Mouse (Mus musculus) small intestine, adult 2 months (tissue): ENCODE results near the gene Gnai2. TPM values are rescaled to one million over a fixed set of nuclear protein-coding genes. Genes with fewer than 3 reads are reported as not detected.

Source experiments
- H3K27ac ChIP-seq: fragments of 200-500 bp; 2 replicates; pipeline ENCODE4 v1.5.1; 2012; ENCODE audit warnings: low read depth, low read length, control low read depth, inconsistent platforms; ENCODE audit not compliant: insufficient read depth
- H3K27me3 ChIP-seq: fragments of 200-500 bp; 2 replicates; pipeline ENCODE4 v1.6.1; 2012; ENCODE audit warnings: mild to moderate bottlenecking, moderate library complexity, low read length, inconsistent platforms; ENCODE audit not compliant: control insufficient read depth, insufficient read depth
- H3K36me3 ChIP-seq: fragments of 200-500 bp; 2 replicates; pipeline ENCODE4 v1.6.1; 2012; ENCODE audit warnings: mild to moderate bottlenecking, low read length, control low read depth, inconsistent platforms; ENCODE audit not compliant: control insufficient read depth, insufficient read depth
- H3K4me1 ChIP-seq: fragments of 200-500 bp; 2 replicates; pipeline ENCODE4 v1.6.1; 2012; ENCODE audit warnings: low read length, inconsistent platforms, mixed read lengths; ENCODE audit not compliant: control insufficient read depth, insufficient read depth, insufficient read length
- H3K4me3 ChIP-seq: fragments of 200-500 bp; 2 replicates; pipeline ENCODE4 v1.5.1; 2012; ENCODE audit warnings: low read depth, mild to moderate bottlenecking, control low read depth, inconsistent platforms, low read length, moderate library complexity
- CTCF ChIP-seq: fragments of 200-500 bp; IDR thresholded peaks from 2 replicates; pipeline ENCODE4 v1.5.1; 2012; ENCODE audit warnings: low read depth, mild to moderate bottlenecking, control low read depth, inconsistent platforms, low read length, moderate library complexity, mixed read lengths; ENCODE audit not compliant: insufficient replicate concordance, insufficient read length; ENCODE audit errors: extremely low read depth
- POLR2A ChIP-seq: fragments of 200-500 bp; IDR thresholded peaks from 2 replicates; pipeline ENCODE4 v1.6.1; 2012; ENCODE audit warnings: low read depth, mild to moderate bottlenecking, control low read depth, inconsistent platforms, low read length, moderate library complexity
- WGBS: fragments of 180-500 bp; shearing (Covaris S2); methylation state at CpG from one replicate; pipeline ENCODE4 v1.1.7; 2018; 5-methylcytosine and 5-hydroxymethylcytosine counted together
- polyA plus RNA-seq: library from polyadenylated mRNA; depleted of rRNA; stranded (reverse); fragments of >200 nt; gene quantifications from 2 replicates; pipeline ENCODE4 v1.2.3, GENCODE M21; 2012

Gene Gnai2
- polyA plus RNA-seq, 1 experiment, result 501 TPM

DNA sequence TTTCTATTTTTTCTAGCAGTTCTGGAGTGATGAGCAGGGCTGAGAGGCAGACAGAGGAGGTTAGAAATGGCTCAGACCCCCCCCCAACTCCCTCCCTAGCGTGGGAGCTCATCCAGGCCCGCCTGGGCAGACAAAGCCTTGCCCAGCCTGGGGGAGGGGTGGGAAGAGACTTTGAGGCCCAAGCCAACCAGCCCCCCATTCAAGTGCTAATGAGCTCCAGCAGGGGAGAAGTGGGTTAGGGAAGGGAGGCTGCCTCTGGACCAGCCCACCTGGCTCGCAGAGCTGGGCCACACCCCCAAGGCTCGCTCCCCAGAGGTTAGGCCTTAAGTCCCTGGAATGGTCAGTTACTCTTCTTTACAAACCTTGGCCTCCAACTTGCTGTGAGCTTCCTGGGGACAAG, 4.6 kb downstream of the Gnai2 start:
- TF ChIP-seq POLR2A (no peak), CTCF (no peak)
- Histone ChIP-seq H3K4me1 (peaks cover 47% of the 10 kb centered on the region), H3K4me3 (no peak overlapping the region), H3K36me3 (peaks cover 2% of the 10 kb centered on the region; the same call in 1 of the 2 replicates), H3K27me3 (no peaks in the 10 kb centered on the region), H3K27ac (no peak overlapping the region)
- WGBS, result 59% methylated on average over 4 of the region's 4 CpGs

DNA sequence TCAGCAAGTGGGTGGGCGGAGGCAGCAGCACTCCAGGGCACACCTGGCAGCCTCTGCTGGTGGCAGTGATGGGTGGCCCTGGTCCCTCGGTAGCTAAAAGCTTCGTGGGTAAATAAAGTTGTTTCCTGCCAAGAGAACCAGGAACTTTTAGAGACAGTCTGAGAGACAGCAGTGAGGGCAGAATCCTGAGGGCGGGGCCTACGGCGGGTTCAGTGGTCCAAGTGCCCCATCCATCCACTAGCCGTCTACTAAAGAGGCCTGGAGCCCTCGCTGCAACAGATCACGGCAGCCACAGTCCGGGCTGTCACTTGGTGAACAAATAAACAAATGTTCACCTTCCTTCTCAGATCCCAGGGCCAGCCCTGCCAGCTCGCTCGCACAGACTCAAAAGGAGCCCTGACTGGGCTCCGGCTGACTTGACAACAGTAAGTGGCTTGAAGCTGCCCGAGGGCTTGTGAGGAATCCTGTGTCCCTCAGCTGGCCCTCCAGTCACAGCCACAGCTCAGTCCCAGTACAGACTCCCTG, 5.2 kb downstream of the Gnai2 start:
- 23% methylated on average over 14 of the region's 14 CpGs for WGBS
- Histone ChIP-seq H3K27me3 (no peaks in the 10 kb centered on the region), H3K4me3 (peak overlapping the region; percentile 16), H3K27ac (peak overlapping the region; percentile 29; the same call in 1 of the 2 replicates), H3K4me1 (peaks cover 50% of the 10 kb centered on the region), H3K36me3 (peaks cover 4% of the 10 kb centered on the region)
- no peak for TF ChIP-seq POLR2A
- no peak for TF ChIP-seq CTCF

DNA sequence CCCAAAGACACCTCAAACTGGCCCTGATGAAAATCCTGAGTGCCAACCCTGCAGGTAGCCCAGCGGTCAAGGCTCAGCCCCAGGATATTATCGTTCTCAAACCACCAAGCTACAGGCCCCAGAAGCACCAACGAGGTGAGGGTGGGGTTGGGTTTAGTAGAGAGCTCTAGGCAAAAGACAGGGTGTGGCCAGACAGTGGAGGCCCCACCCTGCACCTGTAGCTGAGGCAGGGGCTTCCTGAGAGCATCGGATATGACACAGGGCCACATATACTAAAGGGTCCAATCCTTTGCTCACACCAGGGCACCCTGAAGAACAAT, 5.8 kb downstream of the Gnai2 start:
- 26% methylated on average over 4 of the region's 4 CpGs for WGBS
- Histone ChIP-seq H3K36me3 (peaks cover 4% of the 10 kb centered on the region), H3K4me1 (peaks cover 55% of the 10 kb centered on the region), H3K27me3 (no peaks in the 10 kb centered on the region), H3K4me3 (peak overlapping the region; percentile 24; the same call in 1 of the 2 replicates), H3K27ac (peak overlapping the region; percentile 54)
- no peak for TF ChIP-seq POLR2A
- TF ChIP-seq CTCF, result no peak

DNA sequence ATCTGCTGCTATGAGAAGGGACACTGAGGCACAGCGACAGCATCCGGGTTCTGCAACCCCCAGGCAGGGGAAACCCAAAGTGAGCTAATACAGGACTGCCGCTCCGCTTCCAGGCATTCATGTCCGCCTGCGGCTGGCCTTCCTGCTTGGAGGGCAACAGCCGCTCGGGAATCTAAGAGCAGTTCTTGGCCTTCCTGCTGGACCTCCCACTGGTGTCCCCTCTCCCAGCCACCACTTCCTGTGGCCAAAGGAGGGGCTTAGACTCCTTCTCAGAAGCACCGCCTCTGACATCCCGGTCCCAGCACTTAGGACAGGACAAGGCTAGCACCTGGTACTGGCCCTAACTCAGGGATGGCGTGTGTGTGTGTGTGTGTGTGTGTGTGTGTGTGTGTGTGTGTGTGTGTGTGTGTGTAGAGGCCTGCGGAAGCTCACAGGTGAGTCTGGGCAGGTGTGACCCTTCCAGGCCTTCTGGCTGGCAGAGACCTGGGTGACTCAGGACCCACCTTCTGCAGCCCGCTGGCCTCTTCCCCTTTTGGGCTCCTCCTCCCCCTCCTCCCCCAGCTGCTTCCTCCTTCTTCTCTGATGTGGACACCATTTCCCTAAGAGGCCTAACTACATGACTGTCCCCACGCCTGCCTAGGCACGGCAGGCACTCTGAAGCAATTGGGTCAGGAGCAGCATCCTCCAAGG, 6.3 kb downstream of the Gnai2 start:
- Histone ChIP-seq H3K36me3 (peaks cover 4% of the 10 kb centered on the region), H3K27me3 (no peaks in the 10 kb centered on the region), H3K4me3 (peak overlapping the region; percentile 24), H3K4me1 (peaks cover 59% of the 10 kb centered on the region), H3K27ac (peak overlapping the region; percentile 54)
- no peak for TF ChIP-seq POLR2A
- TF ChIP-seq CTCF, result no peak
- 66% methylated on average over 14 of the region's 15 CpGs for WGBS

DNA sequence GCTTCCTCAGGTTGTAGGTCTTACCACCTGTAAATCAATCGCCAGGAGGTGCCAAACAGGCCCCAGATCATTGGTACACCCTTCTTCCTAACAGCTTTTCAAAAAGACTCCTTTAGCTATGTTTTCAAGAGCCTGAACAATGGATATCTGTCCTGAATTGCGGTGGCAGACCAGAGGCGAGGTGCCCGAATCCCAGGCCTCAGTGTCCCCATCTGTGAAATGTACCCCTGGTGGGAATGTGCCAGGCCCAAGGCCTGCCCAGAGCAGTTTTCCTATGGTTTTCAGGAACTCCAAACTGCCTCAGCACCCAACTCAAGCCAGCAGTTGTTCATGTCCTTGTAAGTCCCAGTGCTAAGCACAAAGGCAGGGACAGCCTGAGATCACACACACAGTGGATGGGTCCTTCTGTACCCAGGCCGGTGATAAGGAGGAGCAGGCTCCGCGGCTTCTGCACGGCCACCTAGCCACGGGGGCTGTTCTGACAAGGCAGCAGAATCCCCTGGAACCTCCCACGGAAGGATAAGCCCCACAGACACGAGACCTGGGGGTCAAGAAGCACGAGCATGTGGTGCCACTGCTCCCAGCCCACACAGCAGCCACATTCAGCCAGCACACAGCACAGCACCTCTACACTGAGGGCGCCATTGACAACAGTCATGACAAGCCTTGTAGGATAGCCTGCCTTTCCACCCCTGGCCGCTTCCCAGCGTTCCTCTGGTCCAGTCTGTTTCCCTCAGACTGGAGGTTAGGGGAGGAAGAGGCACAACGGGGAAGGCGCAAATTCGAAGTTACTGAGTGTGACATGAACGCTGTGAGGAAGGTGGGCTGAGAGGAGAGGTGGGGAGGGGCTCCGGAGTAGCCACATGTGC, 7.5 kb downstream of the Gnai2 start:
- WGBS, result 73% methylated on average over 20 of the region's 20 CpGs
- TF ChIP-seq CTCF (no peak), POLR2A (no peak)
- Histone ChIP-seq H3K27me3 (no peaks in the 10 kb centered on the region), H3K36me3 (peaks cover 4% of the 10 kb centered on the region), H3K27ac (peak overlapping the region; percentile 27), H3K4me1 (peaks cover 59% of the 10 kb centered on the region), H3K4me3 (no peak overlapping the region)

DNA sequence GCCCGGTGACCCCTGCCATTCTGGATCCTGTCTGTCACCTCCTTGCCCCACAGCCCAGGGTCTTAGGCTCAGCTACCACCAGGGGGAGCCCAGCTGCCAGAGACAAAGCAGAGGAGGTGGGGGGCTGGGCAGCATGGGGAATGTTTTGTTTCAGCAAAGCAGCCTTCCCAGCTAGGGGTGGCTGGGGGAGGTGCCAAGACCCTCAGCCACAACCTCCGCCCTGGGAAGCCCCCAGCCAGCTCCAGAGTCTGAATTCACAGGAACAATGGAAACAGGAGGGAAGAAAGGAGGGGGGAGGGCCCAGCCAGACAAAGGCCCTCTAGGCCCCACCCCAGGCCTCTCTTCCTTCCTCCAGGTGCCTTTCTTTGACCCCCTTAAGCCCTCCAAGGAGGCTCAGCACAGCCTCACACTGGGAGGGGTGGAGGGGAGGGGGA, 8.3 kb downstream of the Gnai2 start:
- Histone ChIP-seq H3K27me3 (no peaks in the 10 kb centered on the region), H3K36me3 (peaks cover 4% of the 10 kb centered on the region), H3K27ac (0 out of 2 replicates have a peak overlapping the region, but pooled peaks have one; percentile 5), H3K4me3 (0 out of 2 replicates have a peak overlapping the region, but pooled peaks have one; percentile 1), H3K4me1 (peaks cover 53% of the 10 kb centered on the region)
- 23% methylated on average over 2 of the region's 2 CpGs for WGBS
- TF ChIP-seq POLR2A, result no peak; the same call in 1 of the 2 replicates
- peak; percentile 62; the same call in 1 of the 2 replicates for TF ChIP-seq CTCF
